Mouse (Mus musculus): Measurements from ENCODE around the gene Fam122c.

DNA sequence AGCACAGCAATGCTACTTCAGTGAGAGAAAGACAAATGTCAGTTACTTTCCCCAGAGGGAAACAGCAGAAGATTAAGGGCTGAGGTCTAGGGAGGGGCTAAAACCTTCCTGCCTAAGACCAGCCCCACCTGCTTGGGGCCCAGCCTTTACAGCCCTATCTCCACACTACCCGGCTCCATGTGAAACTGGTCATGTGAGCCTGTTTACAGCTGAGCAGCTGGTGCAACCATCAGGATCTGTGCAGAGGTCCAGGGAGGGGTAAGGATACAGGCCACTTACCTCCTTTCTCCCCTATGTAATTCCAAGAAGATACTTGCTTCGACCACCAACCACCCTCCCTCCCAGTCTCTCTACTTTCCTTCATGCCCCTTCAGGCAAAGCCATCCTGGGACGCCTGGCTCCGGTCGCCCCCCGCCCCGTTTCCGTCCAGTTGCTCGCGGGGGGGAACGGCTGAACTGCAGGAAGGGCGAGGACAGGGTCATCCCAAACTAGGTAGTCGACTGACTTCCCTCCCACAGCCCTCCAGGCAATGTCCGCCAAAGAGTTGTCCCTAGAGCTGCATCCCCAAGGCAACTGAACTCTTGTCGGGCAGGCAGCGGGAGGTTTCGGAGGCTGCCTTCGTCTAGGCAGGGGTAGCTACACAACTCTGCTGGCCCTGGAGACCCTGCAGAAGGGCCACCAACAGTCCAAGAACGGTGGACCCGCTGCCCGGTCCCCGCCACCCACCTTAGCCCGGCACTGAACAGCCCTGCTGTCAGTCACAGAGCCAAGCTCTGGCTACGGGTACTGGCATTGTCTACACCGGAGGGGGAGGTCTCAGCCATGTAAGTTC lies 96.5 kb downstream of the Fam122c start:
- no peak for TF ChIP-seq CTCF (IDR thresholded peaks at IDR 0.05; ENCODE audit: low read depth)
- TF ChIP-seq EP300 (IDR thresholded peaks at IDR 0.05; ENCODE audit: low read depth), result no peak

Measured in heart, postnatal 0 days (tissue).